Mouse (Mus musculus) activated CD4-positive, CD25-positive, alpha-beta regulatory T cell, adult 9 weeks (primary cell): ENCODE measurements around the gene Osmr. TPM values are rescaled to one million over a fixed set of nuclear protein-coding genes. Genes with fewer than 3 reads are reported as not detected.

ENCODE experiments used
- polyA plus RNA-seq: library from polyadenylated mRNA; unstranded; fragments of 100-300 nt; shearing (Covaris generic); gene quantifications from one replicate; pipeline ENCODE4 v1.2.1, GENCODE M21; 2017

Osmr gene
- polyA plus RNA-seq, result not detected

DNA sequence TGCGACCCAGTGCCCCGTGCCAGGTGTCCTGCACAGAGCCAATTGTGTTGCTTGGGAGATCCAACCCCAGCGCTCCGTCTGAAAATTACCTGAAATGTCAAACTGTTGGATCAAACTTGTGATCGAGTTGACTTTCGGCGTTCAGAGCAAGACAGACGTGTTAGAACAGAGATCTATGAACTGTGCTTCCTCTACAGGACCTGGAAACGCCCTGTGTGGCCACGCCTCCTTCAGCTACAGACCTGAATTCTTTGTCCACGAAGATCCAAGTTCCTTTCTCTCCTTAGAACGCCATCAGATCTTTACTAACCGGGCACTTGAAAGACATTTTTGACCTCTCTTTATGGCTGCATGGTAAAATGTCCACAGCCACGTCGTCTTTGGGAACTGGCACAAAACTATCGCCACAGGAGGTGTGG is at the start of gene Osmr:
Gene Osmr (minus strand): TSS at position 369 of the 419 bp plus-strand sequence.

Other genes with a start within 250 kb of the Osmr start
- gene Rictor, start 166.6 kb downstream of the Osmr start, polyA plus RNA-seq, result 81.4 TPM
- gene Lifr, start 215.6 kb upstream of the Osmr start, polyA plus RNA-seq, result 0.21 TPM